Mouse (Mus musculus) midbrain, embryonic 10.5 days (tissue): ENCODE results near the gene Kcnmb4. TPM values are rescaled to one million over a fixed set of nuclear protein-coding genes. Genes with fewer than 3 reads are reported as not detected.

Experiments
- DNase-seq: peaks from one replicate; pipeline ENCODE4 v3.0.0-alpha.2; 2017; ENCODE audit warnings: low spot score
- H3K27ac ChIP-seq: fragments of 300-500 bp; sonication (generic); replicated peaks from 2 replicates; pipeline ENCODE4 v1.5.1; 2016; ENCODE audit warnings: mild to moderate bottlenecking
- H3K27me3 ChIP-seq: fragments of 300-500 bp; sonication (generic); 2 replicates; pipeline ENCODE4 v1.6.1; 2016; ENCODE audit warnings: low read depth, mild to moderate bottlenecking; ENCODE audit not compliant: poor library complexity, severe bottlenecking
- H3K36me3 ChIP-seq: fragments of 300-500 bp; sonication (generic); 2 replicates; pipeline ENCODE4 v1.6.1; 2016; ENCODE audit warnings: mild to moderate bottlenecking, moderate library complexity
- H3K4me1 ChIP-seq: fragments of 300-500 bp; sonication (generic); 2 replicates; pipeline ENCODE4 v1.6.1; 2016
- H3K4me3 ChIP-seq: fragments of 300-500 bp; sonication (generic); 2 replicates; pipeline ENCODE4 v1.5.1; 2016; ENCODE audit warnings: mild to moderate bottlenecking, moderate library complexity
- H3K9me3 ChIP-seq: fragments of 300-500 bp; sonication (generic); replicated peaks from 2 replicates; pipeline ENCODE4 v1.6.1; 2016; ENCODE audit warnings: mild to moderate bottlenecking
- WGBS: fragments of 180-500 bp; shearing (Covaris S2); methylation state at CpG from one replicate; pipeline ENCODE4 v1.1.7; 2016; 5-methylcytosine and 5-hydroxymethylcytosine counted together
- polyA plus RNA-seq: library from polyadenylated mRNA; unstranded; fragments of >200 nt; fragmentation: Nextera tagmentation; extraction: Ambion mirVana; gene quantifications from 2 replicates; pipeline ENCODE4 v1.2.1, GENCODE M21; 2016

Kcnmb4 gene
- 7.5 and 10.6 TPM in 2 replicates for polyA plus RNA-seq

DNA sequence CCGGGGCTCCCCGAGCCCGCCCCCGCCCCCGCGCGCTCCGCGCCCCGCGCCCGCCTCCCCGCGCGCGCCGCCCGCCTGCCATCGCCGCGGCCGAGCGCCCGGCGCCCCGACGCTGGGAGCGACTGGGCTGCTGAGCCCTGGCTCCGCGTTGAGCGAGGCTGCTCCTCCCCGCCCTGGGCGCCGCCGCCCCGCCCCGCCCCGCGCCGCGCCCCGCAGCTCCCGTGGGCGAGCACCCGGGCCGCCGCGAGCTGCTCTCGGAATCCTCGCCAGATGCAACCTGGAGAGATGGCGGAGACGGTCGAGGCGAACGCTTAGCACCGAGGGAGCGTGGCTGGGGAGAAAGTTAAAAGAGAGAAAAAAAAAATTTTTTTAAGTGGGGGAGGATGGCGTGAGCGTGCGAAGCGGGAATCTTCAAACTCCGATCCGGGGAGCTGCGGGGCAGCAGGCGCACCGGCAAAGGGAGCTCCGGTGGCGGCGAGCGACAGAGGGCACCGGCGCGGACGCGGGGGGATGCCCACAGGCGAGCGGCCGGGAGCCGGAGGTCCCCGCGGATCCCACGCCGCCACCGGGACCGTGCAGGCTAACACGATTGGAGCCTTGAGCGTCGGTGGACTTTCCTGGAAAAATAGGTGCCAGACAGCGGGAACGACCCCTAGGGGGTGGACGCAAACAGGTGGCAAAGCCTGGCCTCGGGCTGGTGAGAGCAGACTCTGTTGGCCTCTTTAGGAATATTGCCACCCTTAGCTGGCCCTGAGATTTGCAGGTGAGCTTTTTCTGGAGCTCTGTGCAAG, at the start of gene Kcnmb4:
Kcnmb4 (minus strand) TSS at position 120 of the 791 bp plus-strand sequence.
- peaks cover 5% of the 10 kb centered on the region; the same call in 1 of the 2 replicates for H3K9me3 ChIP-seq
- H3K4me3 ChIP-seq: peak within 1 kb of the TSS; percentile 71
- H3K36me3 ChIP-seq: no peaks in the 10 kb centered on the region
- peak; percentile 57 for DNase-seq
- H3K27ac ChIP-seq: peak within 1 kb of the TSS; percentile 89
- H3K4me1 ChIP-seq: peaks cover 25% of the 10 kb centered on the region
- H3K27me3 ChIP-seq: peaks cover 23% of the 10 kb centered on the region
- WGBS: 6% methylated on average over 83 of the region's 92 CpGs

DNA sequence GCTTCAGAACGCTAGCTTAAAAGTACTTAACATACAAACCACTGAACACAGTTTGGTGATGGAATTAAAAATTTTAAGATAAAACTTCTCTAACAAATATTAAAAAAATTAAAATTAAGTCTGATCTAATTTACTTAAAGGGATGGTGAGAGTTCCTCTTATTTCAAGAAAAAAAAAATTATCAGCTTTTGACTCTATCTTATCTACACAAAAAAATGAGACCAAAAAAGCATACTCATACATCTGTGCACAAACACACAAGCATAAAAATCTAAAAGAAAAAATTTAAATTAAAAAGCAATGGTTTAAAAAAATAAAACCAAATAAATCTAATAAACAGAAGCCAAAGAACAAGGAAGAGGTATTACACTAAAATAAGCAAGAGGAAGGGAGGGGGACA, 45.9 kb upstream of the Kcnmb4 start:
- 83% methylated on average over 1 of the region's 1 CpGs for WGBS
- Histone ChIP-seq H3K27ac (no peak overlapping the region), H3K4me3 (no peak overlapping the region), H3K36me3 (no peaks in the 10 kb centered on the region), H3K9me3 (no peaks in the 10 kb centered on the region), H3K27me3 (no peaks in the 10 kb centered on the region), H3K4me1 (peaks cover 7% of the 10 kb centered on the region)
- DNase-seq: no peak

DNA sequence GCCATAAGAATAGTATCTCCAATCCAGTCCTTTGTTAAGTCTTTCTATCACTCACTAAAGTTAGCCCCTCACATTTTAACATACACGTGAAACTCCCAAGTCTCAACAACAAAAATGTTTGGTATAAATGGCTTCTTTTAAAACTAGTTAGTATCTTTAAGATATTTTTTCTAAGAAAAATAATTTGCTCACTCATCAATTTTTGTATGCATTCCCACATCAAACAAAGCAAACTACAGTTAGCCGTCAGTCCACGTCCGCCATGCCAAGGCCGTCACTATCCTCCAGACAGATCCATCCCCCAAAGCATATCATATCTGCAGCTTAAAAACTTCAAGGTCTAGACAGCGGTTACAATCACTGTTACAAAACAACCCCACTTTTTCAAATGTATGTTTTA, 41.9 kb upstream of the Kcnmb4 start:
- H3K27me3 ChIP-seq: no peaks in the 10 kb centered on the region

DNA sequence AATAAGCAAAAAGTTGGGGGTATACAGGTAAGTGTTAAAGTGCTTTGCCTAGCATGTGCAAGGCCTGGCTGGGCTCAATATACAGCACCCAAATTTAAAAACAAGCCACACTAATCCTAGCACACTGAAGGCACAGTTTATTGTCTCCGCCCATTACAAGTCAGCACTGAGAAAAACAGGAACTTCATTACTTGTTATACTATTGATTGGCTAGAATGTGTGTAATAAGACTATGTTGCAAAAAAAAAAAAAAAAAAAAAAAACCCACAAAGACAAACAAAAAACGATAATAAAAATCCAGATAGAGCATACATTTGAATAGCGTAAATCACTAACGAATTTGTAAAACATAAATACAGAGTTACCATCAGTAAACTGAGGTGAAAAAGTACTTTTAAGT, 41.5 kb upstream of the Kcnmb4 start:
- Histone ChIP-seq H3K27me3 (no peaks in the 10 kb centered on the region), H3K36me3 (0 out of 2 replicates have a peak, but pooled peaks cover 3% of the 10 kb centered on the region), H3K4me3 (no peak overlapping the region), H3K4me1 (peaks cover 18% of the 10 kb centered on the region), H3K27ac (no peak overlapping the region), H3K9me3 (no peaks in the 10 kb centered on the region)
- DNase-seq: no peak
- WGBS: 95% methylated on average over 4 of the region's 4 CpGs

More for the DNA sequence above, 41.9 kb upstream of the Kcnmb4 start:
- peaks cover 18% of the 10 kb centered on the region for H3K4me1 ChIP-seq
- DNase-seq: no peak
- WGBS: 95% methylated on average over 6 of the region's 6 CpGs
- no peaks in the 10 kb centered on the region for H3K9me3 ChIP-seq
- no peak overlapping the region for H3K4me3 ChIP-seq
- 0 out of 2 replicates have a peak, but pooled peaks cover 3% of the 10 kb centered on the region for H3K36me3 ChIP-seq
- H3K27ac ChIP-seq: no peak overlapping the region

DNA sequence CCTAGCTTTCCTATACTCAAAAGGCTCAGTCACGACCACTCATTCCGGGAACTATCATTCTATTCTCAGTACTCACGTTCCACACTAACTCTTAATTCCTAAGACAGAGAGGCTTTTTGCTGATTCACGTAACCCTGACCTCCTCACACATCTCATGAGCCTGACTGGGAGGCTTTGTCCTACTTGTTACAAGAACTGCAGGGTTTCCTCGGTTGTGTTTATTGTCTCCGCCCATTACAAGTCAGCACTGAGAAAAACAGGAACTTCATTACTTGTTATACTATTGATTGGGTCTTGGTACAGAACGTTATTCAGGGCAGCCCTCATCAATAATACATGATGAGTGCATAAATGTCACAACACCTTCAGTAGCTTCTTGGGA, 39.6 kb upstream of the Kcnmb4 start:
- Histone ChIP-seq H3K4me3 (no peak overlapping the region), H3K9me3 (no peaks in the 10 kb centered on the region), H3K36me3 (0 out of 2 replicates have a peak, but pooled peaks cover 3% of the 10 kb centered on the region), H3K27me3 (no peaks in the 10 kb centered on the region), H3K4me1 (peaks cover 18% of the 10 kb centered on the region), H3K27ac (no peak overlapping the region)
- DNase-seq: no peak
- WGBS: 63% methylated on average over 7 of the region's 7 CpGs

DNA sequence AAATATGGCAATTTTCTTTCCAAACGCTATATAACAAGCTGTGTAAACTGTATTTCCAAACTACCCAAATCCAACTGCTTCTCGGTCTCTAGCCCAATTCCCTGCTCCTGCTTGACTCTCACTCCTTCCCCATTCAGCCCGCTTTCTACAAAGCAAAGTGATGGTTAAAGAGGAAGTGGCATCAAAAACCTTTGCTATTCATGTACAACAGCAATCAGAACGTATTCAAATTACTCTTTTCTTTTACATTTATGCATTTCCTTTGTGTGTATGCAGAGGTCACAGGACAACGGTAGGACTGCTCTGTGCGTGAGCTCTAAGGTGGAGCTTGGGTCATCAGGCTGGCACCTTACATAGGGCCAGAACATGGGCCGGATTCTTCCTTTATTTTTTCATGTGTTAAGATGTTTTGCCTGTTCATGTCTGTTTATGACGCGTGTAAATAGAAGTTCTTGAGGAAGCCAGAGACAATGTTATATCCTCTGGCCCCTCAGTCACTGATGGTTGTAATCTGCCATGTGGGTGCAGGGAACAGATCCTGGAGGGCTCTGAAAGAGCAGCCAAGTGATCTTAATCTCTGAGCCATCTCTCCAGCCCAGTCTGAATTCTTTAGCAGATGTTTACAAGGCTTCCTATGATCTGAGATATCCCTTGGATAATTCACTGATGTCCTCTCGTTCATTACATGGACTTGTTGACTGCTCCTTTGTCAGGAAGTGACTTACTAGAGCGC, 39.0 kb upstream of the Kcnmb4 start:
- Histone ChIP-seq H3K9me3 (no peaks in the 10 kb centered on the region), H3K27ac (no peak overlapping the region), H3K4me1 (peaks cover 18% of the 10 kb centered on the region), H3K36me3 (0 out of 2 replicates have a peak, but pooled peaks cover 3% of the 10 kb centered on the region), H3K27me3 (no peaks in the 10 kb centered on the region), H3K4me3 (no peak overlapping the region)
- WGBS: 90% methylated on average over 11 of the region's 11 CpGs
- DNase-seq: no peak

DNA sequence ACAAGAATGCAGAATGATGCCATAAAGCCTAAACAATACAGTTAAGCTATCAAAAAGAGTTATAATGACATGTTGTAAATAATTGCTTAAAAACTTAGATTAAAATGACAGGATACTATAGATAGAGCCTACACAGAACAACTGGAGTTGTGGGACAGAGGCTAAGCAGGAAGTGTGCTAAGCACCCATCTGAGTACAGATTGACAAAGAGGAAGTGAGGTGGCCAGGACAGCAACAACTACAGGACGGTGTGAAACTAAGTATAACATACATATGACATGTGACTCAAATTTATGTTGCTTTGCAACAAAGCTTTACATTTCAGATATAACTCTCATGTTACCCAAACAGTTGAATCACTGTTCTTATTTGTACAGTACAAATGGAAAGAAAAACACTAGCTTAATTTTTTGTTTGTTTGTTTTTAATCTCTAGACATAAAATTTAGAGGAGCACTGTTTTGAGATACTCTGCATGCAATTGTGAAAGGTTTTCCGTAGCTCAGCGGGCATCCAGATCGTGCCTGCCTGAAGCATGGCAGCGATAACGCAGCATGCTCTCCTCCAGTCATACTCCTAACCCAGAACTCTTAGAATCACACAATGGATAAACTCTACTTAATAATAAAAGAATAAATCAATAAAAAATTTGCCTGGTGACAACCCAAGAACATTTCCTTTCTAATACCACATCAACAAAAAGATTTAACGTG, 31.8 kb upstream of the Kcnmb4 start:
- no peaks in the 10 kb centered on the region for H3K27me3 ChIP-seq
- DNase-seq: no peak
- no peak overlapping the region for H3K4me3 ChIP-seq
- WGBS: 95% methylated on average over 7 of the region's 7 CpGs
- H3K27ac ChIP-seq: no peak overlapping the region
- no peaks in the 10 kb centered on the region for H3K9me3 ChIP-seq
- no peaks in the 10 kb centered on the region for H3K4me1 ChIP-seq
- peaks cover 11% of the 10 kb centered on the region for H3K36me3 ChIP-seq

DNA sequence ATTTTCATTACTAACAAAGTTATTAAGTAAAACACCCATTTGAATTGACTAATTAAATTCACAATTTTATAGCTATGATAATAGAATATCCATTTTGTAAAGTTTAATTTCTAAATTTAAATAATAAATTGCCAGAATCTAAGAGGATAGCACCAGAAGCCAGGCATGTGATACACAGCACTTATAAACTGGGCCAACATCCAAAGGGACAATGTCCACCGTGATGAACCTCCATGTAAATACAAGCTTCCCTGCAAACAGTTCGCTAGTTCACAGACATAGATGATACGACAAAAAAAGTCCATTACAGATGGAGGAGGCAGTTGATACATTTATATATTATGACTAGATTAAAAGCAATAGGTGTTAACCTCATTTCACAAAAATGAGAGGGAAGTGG, 19.1 kb upstream of the Kcnmb4 start:
- H3K4me1 ChIP-seq: no peaks in the 10 kb centered on the region
- WGBS: 95% methylated on average over 3 of the region's 3 CpGs
- H3K27me3 ChIP-seq: no peaks in the 10 kb centered on the region
- H3K9me3 ChIP-seq: no peaks in the 10 kb centered on the region
- H3K4me3 ChIP-seq: no peak overlapping the region
- no peak overlapping the region for H3K27ac ChIP-seq
- DNase-seq: no peak
- H3K36me3 ChIP-seq: peaks cover 81% of the 10 kb centered on the region

DNA sequence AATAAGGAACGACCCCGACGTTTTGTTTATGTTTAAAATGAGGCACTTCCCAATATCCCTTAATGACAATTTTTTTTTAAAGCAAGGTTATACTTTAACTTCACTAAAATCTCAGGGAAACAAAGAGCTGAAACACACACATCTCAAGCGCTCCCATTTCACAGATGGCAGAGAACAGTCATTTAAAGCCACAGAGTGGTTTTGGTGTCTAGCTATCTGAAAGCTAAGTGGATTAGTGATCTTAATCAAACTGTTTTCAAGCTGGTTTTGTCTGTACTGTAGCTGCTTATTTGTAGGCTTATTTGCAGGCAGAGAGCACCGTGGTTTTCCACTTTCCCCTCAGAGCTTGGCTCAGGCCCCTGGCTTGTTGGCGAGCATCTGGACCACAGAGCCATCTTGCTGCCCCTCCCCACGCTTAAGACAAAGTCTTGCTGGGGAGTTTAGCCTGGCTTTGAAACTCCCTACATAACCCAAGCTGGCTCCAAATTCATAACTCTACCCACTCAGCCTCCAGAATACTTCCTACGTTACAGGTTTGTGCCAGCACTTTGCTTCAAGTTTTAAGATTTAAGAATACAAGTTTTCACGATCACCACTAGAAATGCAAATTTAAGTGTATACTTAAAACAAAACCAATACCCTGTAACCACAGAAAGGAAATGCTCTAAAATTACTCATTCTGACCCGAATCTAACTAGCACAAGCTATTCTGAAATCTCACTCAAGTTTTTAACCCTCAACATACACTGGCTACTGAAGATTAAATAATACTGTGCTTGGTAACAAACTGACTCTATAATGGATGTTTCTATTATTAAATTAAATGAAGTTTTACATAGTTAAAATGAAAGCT, 13.4 kb upstream of the Kcnmb4 start:
- no peaks in the 10 kb centered on the region for H3K9me3 ChIP-seq
- no peaks in the 10 kb centered on the region for H3K27me3 ChIP-seq
- H3K4me1 ChIP-seq: no peaks in the 10 kb centered on the region
- no peak for DNase-seq
- H3K27ac ChIP-seq: no peak overlapping the region
- peaks cover 77% of the 10 kb centered on the region for H3K36me3 ChIP-seq
- WGBS: 92% methylated on average over 10 of the region's 10 CpGs
- no peak overlapping the region for H3K4me3 ChIP-seq

DNA sequence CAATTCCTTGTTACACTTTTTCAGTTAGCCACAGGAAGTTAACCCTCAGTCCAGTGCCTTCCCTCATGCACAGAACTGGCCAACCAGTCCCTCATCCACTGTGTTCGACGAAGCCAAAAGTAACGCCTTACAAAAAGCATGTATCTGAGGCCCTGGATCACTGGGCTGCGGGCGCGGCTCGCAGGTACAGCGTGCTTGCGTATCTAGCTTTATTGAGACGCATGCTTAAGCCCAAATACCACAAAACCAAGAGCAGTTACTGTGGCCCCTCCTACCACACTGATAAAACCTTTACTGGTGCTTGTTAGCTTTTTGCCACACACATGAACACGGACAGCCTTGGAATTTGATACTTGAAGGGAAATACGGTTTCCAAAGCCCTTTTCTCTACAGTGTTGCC, 8.2 kb upstream of the Kcnmb4 start:
- no peak for DNase-seq
- no peaks in the 10 kb centered on the region for H3K4me1 ChIP-seq
- no peak overlapping the region for H3K27ac ChIP-seq
- 92% methylated on average over 12 of the region's 12 CpGs for WGBS
- no peaks in the 10 kb centered on the region for H3K27me3 ChIP-seq
- peaks cover 50% of the 10 kb centered on the region for H3K36me3 ChIP-seq
- no peak overlapping the region for H3K4me3 ChIP-seq
- H3K9me3 ChIP-seq: no peaks in the 10 kb centered on the region

DNA sequence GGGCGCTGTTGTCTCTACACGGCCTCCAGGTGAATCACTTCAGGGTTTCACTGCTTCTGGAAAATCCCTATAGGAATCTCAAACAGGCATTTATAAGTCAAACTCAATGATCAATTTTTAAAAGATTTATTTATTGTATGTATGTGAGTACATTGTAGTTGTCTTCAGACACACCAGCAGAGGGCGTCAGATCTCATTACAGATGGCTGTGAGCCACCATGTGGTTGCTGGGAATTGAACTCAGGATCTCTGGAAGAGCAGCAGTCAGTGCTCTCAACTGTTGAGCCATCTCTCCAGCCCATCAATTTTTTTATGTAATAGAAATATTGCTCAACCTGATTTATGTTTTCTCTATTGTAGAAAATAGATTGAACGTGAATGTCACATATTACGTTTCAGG, 7.3 kb upstream of the Kcnmb4 start:
- Histone ChIP-seq H3K4me1 (no peaks in the 10 kb centered on the region), H3K27ac (no peak overlapping the region), H3K9me3 (peaks cover 5% of the 10 kb centered on the region; the same call in 1 of the 2 replicates), H3K27me3 (no peaks in the 10 kb centered on the region), H3K36me3 (peaks cover 43% of the 10 kb centered on the region), H3K4me3 (no peak overlapping the region)
- no peak for DNase-seq
- 90% methylated on average over 5 of the region's 5 CpGs for WGBS

DNA sequence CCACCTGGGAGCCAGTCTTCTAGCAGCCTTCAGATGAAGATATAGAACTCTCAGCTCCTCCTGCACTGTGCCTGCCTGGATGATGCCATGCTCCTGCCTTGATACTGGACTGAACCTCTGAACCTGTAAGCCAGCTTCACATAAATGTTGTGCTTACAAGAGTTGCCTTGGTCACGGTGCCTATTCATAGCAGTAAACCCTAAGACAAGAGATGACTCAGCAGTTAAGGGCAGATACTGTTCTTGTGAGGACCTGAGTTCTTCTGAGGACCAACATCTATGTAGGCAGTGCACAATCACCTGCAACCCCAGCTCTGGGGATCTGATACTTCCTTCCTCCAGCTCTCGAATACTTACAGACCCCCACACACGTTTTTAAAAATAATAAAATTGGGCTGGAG, 2.9 kb upstream of the Kcnmb4 start:
- no peak for DNase-seq
- 89% methylated on average over 3 of the region's 3 CpGs for whole genome bisulfite sequencing
- Histone ChIP-seq H3K27ac (no peak overlapping the region), H3K4me1 (peaks cover 25% of the 10 kb centered on the region), H3K4me3 (no peak overlapping the region), H3K27me3 (peaks cover 23% of the 10 kb centered on the region), H3K9me3 (peaks cover 5% of the 10 kb centered on the region; the same call in 1 of the 2 replicates), H3K36me3 (no peaks in the 10 kb centered on the region)
